Mouse (Mus musculus): ENCODE measurements around the gene Zfp978. TPM values are rescaled to one million over a fixed set of nuclear protein-coding genes. Genes with fewer than 3 reads are reported as not detected.
"Not testable (repeated sequence)": the region's sequence is repeated elsewhere in the genome, so short reads cannot be mapped to it uniquely, and the experiment has no call there.

Gene Zfp978
- total RNA-seq, 4 experiments from 2014 or later: not detected

- no peak for DNase-seq (ENCODE audit: low spot score in 2 of 2)
Measured at GRCm38 (mm10) chr4:147406735-147407462, 45.8 kb downstream of the Zfp978 start.

- no peak for DNase-seq (ENCODE audit: low spot score in 2 of 2)
Measured at GRCm38 (mm10) chr4:147407463-147407822, 46.3 kb downstream of the Zfp978 start.

DNA sequence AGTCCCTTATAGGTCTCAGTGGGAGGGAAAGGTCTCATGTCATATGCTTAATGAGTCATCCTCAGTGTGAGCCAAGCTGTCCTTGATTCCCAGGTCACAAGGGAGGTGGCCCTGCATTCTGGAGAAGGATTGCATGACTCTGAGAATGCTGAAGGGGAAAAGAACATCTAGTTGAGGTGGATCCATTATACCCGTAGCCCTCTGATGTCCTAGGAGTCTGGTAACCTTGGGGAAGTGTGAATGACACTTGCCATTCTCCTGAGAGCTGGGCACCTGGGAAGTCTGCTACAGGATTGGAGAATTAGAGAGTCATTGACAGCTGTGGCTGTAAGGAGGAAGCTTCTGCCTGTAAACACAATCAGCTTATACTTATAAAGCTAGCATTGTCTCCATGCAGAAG, 55.3 kb downstream of the Zfp978 start:
- DNase-seq (ENCODE audit: low spot score in 2 of 2): not testable (repeated sequence)

- DNase-seq (ENCODE audit: low spot score in 2 of 2): no peak
Measured at GRCm38 (mm10) chr4:147417157-147417778, 56.2 kb downstream of the Zfp978 start.

- DNase-seq (ENCODE audit: low spot score in 2 of 2): no peak
Measured at GRCm38 (mm10) chr4:147417921-147418320, 56.8 kb downstream of the Zfp978 start.

GRCm38 (mm10) chr4:147418333-147418732, 57.2 kb downstream of the Zfp978 start:
- not testable (repeated sequence) for DNase-seq (ENCODE audit: low spot score in 2 of 2)

DNA sequence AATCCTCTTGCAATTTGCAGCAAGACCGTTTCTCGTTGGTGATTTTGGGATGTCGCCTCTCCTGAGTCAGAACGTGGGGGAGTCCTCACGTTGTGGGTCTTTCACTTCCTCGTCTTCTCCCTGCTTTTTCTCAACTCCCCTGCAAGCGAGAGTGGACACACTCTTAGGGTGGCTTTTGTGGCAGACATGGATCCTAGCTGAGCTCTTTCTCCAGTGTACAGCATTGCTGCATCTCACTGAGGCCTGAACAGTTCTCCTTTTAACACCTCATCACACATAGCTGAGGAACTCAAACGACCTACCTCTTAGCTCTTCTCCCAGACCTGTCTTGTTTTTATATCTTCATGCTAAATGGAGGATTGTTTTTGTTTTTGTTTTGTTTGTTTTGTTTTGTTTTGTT, 58.1 kb downstream of the Zfp978 start:
- DNase-seq (ENCODE audit: low spot score in 2 of 2): not testable (repeated sequence)

DNA sequence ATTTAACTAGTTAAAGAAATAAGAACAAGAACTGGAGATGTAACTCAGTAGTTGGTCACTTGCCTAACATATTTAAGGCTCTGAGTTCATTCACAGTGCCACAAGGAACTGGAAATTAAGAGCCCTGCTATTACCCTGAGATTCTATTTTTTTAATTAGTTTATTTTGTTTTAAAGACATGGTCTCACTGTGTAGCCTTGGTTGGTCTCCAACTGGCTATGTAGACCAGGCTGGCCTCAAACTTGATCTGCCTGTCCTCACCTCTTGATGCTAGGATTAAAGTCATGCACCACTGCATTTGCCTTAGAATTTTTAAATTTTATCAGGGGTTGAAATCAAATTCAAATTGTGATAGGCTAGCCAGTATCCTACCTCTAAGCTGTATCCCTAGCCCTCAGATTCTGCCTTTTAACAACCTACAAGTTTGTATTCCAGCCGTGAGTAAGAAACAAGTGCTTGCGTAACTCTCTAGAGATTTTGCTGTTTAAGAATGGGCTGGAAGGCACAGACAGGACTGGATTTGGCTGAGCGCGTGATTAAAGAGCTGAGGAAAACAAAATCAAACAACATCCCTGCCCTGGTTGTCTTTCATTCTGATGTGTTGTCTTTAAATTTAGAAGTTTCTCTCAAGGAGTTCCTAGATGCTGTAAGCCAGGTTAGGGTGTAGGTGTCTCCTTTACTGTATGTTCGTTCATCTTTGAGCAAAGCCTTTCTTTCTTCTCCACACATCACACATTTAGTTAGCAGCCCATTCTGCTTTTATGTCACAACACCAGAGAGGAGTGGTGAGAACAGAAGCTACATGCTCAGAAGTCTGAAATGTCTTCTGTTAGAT, 58.9 kb downstream of the Zfp978 start:
- DNase-seq (ENCODE audit: low spot score in 2 of 2): not testable (repeated sequence)

DNA sequence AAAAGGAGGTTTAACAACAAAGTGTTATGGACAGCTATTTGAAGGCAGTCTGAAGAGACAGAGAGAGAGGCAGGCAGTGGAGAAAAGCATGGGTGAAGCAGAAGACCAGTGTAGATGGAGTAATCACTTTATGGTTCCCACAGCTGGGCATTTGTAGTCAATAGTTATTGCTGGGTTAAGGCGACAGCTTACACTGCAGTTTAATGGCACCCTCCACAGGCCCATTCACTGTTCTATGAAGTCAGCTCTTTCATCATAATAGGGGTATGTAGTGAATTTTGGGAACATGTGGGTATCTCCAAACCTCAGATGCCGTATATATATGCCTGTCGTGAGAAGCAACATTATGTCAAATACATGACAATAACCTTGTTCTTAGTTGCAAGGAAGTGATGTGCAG, 59.7 kb downstream of the Zfp978 start:
- DNase-seq (ENCODE audit: low spot score in 2 of 2): no peak

DNA sequence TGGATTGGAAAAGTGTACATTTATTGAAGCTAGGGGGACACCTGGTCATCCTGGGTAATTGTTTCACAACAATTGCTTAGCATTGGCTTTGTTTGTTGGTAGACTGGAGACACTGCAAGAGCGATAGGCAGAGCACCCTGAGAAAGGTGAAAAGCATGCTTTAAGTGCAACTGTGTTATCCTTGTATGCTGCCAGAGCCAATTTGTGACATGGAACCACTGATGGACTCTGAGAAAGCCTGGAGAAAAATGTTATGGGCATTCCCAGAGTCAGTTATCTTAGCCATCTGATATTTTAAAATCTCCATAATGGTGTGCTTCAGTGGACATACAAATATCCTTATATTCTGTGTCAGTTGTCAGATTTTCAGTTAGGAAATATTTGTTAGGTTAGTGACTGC, 60.2 kb downstream of the Zfp978 start:
- DNase-seq (ENCODE audit: low spot score in 2 of 2): not testable (repeated sequence)

DNA sequence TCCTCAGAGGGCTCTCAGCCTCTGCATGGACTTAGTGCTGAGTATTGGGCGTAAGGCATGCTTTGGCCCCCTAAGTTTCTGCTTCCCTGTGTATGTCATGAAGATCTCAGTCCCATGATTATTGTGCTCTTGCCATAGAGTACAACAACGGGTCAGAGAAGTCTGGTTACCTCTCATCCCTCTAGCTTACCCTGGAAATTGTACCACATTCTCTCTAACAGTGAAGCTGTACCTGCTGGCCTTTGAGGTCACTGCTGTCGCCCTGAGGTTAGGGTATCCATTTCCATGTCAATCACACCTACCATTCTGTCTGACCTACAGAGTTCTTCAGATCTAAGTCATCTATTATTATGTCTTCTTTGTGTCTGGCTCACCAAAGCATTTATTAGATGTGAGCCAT, 62.0 kb downstream of the Zfp978 start:
- DNase-seq (ENCODE audit: low spot score in 2 of 2): no peak

DNA sequence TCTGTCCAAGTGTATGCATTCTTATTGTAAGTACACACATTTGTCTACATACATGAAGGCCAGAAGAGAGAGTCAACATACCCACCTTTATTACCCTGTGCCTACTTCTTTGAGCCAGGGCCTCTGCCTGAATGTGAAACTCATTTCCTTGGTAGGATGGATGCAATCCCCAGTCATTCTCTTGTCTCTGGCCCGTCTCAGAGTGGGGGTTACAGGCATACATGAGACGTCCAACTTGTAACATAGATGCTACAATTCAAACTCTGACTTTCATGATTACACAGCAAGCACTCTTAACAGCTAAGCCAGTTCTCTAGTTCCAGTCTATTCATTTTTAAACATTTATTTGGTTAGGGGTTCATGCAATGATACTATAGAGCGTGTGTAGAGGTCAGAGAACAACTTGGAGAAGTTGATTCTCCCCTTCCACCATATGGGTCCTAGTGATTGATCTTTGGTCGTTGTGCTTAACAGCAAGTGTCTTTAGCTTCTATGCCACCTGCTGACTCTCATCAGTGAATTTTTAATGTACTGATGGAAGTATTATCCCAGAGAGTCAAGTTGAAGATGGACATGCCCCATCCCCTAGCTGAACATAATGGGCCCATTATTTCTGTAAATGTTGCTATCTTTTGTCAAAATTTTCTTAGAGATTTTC, 62.7 kb downstream of the Zfp978 start:
- no peak for DNase-seq (ENCODE audit: low spot score in 2 of 2)

GRCm38 (mm10) chr4:147424404-147424803, 63.3 kb downstream of the Zfp978 start:
- not testable (repeated sequence) for DNase-seq (ENCODE audit: low spot score in 2 of 2)

DNA sequence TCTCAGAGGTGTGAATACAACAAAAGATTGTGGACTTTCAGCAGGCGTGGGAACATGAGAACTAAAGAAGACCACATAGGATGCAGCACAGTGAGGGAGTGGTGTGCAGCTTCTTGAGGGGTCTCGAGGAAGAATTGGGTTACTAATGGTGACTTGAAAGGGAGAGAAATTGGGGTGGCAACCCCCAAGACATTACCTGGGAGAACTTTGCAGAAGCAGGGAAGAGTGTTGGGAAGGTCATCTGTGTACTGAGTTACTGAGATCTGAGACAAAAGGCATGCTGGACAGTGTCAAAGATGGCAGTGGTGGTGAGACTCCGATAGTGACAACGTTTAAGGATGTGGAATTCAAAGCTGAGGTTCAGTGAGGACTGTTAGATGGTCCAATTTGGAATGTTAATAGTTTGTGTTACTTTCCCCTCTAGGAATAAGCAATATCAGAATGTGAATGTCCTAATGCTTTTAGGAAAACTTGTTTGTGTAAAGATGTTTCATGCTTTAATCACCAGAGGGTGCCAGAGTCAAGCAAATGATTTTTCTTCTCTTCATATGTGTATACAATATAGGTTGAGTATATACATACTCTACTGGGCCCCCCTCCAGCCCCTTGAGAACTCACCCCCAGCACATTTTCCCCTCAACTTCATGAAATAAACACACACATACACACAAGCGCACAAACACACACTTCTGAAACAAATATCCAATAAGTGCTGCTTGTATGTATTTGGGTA, 64.7 kb downstream of the Zfp978 start:
- not testable (repeated sequence) for DNase-seq (ENCODE audit: low spot score in 2 of 2)

DNA sequence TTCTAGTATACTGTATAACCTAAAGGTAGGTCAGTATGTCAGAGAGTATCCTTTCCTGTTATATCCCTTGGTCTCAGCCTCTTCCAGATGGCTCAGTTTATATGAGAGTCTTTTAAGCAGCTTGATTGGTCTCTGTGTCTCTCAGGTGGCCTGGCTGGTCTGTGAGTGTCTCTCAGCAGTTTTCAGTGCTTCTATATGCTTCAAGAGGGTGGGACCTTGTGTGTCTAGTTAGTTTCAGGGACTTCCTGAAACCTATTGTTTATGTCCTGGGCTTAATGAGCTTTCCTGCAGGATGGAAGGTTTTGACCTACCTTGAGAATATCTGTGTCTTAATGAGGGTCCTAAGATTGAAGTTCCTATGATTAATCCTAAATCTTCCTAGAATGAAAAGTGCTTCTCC, 69.5 kb downstream of the Zfp978 start:
- DNase-seq (ENCODE audit: low spot score in 2 of 2): no peak

GRCm38 (mm10) chr4:147431696-147432442, 70.8 kb downstream of the Zfp978 start:
- not testable (repeated sequence) for DNase-seq (ENCODE audit: low spot score in 2 of 2)

- no peak for DNase-seq (ENCODE audit: low spot score in 2 of 2)
Measured at GRCm38 (mm10) chr4:147432443-147432790, 71.3 kb downstream of the Zfp978 start.

- DNase-seq (ENCODE audit: low spot score in 2 of 2): no peak
Measured at GRCm38 (mm10) chr4:147433017-147433416, 71.9 kb downstream of the Zfp978 start.

GRCm38 (mm10) chr4:147433874-147434273, 72.8 kb downstream of the Zfp978 start:
- no peak for DNase-seq (ENCODE audit: low spot score in 2 of 2)

Measured in layer of hippocampus, adult 8-10 months (tissue).